Mouse (Mus musculus) ovary, postnatal 10 days (tissue): Measurements from ENCODE around the gene Ptbp2.

Experiments used
- DNase-seq: peaks from one replicate; pipeline ENCODE4 v3.0.0; 2022; ENCODE audit warnings: low spot score

Ptbp2 gene

DNA sequence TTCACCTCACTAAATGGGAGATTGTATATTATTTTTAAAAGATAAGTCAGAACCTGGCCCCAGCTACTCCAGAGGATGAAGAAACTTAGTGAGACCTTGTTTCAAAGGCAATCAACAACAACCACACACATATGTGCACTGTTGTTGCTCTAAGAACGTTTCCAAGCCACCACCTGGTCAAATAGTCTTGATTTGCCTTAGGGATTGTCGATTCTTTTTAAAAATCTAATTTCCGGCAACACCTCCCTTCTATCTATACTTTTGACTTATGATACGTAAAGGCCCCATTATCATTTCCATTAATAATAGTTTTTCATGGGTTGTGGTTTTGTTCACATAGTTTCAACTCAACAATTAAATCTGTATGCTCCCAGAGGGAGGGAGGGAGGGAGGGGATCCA is at the start of gene Ptbp2:
TSS of gene Ptbp2 (minus strand) at position 101 of the 400 bp plus-strand sequence.
- no peak for DNase-seq

DNA sequence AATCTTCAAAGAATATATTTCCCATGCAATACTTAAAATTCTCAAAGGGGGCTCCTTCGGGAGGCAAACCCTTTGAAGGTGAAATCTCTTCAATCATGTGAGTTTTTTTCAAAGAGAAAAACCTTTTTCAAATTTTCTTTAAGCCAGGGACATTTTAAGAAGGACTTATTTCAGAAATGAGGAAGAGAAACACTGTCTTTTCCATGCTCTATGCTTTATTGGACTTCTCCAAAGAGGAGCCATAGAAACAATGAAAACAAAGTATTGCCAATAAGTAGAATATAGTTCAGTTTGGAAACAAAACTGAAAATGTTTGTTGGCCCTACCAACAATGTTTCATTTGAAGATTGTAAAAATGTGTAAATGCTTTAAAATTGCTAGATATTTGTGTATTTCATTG is 30.4 kb upstream of the Ptbp2 start:
- DNase-seq = no peak

DNA sequence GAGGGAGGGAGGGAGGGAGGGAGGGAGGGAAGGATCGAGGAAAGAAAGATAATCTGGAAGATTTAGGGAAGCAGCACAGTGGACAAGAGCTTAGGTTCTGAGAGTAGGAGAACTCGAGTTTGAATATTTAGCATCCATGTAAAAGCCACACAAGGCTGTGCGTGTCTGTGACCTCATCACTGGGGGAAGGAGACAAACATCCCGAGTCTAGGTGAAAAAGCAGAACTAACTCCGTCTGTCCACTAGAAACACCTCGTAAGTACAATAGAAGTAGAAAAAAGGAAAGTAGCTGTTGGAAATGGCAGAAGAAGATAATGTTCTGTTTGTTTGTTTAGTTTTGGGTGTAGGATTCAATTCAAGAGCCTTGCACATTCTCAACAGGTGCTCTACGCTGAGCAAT is 21.9 kb upstream of the Ptbp2 start:
- DNase-seq = no peak

DNA sequence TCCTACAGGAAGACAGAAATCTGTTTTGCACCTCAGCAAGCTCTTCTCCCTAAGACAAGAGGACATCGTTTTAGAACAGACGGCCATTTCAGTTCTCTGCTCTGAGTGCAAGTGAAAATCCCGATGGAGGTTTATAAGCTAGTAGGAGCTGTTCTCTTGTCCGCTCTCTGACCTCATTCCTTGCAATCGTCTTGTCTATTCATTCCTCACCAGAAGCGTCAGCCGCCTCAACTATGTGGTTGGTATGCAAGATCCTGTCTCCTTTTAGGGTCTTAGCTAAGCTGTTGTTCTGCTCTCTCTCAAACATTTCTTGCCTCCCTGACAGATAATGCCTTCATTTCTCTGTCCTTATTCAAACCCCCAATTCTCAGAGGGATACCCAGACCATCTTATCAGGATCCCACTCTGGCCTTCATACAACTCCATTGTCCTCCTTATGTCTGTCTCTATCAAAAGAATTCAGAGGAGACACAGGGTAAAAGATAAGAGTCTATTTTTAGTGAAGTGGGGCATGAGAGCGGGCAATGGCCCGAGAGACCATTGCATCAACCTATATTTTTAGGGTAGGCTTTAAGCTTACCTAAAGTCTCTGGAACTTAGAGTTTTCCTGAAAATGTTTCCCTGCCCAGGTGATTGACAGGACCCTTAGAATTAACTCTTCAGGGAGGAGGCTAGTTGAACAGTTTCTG is 10.6 kb upstream of the Ptbp2 start:
- DNase-seq = no peak

DNA sequence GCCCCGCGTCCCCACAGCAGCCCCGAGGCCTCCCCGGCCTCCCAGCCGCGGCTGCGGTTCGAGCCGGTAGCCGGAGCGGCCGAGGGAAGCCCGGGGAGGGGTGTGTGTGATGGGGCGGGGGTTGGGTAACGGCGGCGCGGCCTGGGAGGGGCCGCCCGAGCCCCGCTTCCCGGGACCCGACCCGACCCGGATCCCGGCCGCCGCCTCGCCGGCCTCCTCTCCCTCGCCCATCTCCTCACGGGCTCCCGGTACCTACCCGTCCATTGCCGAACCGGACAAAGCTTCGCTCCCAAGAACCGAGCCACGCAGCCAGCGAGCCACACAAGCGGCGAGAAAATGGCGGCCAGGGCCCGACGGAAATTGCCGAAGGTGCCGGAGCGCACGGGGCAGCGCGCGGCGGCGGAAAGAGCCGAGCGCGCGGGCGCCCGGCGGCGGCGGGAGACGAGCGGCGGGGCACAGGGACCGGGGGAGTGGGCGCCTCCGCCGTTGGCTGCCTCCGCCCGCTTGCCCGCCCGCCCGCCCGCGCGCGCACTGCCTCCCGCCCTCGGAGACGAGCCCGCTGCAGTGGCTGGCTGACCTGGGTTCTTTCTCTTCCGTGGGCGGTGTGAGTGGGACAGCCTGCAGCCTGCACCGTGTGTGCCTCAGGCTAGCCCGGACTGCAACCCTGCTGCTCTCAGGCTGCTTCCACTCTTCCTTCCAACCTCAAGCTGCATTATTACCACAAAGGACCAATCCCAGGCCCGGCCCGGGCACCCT is 1.1 kb downstream of the Ptbp2 start:
- peak; percentile 91 for DNase-seq

DNA sequence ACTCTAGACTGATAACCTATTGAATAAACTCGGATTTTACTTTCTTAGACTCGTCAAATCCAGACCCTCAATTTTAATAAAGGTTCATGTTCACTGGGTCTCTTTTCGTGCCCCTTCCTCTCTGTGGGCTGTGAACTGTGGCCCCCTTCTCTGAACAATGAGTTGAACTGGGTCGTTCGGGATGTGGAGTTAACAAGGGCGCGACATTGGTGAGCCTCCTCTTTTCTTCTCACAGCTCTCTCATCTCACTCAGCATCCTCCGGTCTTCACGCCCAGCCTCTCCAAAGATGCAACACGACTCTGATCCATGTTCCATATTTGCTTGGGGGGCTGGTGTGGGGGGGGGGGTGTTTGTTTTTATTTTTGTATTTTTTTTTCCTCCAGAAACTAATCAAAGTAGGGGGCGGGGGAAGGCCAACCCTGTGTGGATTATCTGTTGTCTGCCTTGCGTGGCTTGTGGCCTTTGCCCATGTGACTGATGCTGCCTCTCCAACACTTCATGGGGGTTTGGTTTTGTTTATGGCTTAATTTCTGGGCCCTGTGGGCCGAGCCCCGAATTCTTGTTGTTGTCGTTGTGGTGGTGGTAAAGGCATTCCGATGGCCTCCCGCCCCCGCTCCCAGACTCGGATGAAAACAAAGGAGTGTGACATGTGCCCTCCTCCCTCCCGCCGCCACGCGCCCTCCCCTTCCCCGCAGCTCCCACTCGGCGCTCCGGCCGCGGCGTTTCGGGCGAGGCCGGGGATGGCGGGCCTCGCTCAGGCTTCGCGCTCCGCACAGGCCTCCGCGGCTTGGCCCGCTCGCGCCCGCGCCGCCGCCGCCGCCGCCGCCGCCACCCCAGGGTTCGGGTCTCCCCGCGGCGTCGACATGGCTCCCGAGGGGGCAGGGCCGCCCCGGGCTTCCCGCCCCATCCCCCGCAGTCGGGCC is 2.0 kb downstream of the Ptbp2 start:
- no peak for DNase-seq

DNA sequence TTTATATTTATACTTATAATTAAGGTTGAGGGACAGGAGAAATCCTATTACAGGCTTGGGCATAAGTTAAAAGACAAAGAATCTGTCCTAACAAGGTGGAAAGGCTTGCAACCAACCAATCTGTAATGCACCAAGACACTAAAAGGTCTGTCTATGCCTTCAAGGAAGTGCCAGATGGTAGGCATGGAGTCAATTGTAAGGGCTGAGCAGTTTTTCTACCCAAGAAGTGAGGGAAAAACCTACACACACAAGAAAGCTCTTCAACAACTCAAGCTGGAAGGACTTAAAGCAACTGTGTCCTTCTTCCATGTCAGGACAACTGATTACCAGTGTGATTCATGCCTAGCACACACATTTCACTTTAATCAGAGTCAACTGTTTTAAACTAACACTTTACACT is 3.4 kb downstream of the Ptbp2 start:
- DNase-seq = no peak

DNA sequence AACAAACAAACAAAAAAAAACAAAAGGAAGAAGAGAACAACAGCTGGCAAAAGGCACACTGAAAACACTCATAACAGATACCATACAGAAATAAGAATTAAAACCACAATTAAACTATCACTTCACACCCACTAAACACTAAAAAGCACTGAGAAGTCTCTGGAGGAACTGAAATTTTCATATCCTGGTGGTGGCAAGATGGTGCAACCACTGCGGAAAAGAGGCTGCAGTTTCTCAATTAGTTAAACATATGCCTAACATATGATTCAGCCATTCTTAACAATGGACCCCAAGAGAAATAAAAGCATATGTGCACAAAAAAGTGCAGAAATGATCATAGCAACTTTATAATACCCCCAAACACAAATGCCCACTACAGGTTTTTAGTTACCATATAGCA is 5.0 kb downstream of the Ptbp2 start:
- DNase-seq = no peak

DNA sequence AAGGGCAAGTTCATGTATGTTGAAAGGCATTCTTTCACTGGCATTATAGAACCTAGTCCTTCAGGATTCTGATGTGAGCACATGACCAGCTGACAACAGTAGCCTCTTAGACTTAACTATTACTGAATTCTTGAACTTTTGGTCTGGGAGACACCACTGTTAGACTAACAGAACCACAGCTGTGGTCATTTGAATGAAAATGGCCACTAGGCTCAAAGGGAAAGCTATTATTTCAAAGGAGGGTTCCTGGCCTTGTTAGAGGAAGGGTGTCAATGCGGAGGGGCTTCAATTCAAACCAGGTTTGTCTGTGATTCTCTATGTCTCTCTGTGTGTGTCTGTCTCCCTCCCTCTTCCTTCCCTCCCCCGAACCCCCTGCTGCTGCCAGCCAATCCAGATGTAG is 5.8 kb downstream of the Ptbp2 start:
- DNase-seq = no peak

DNA sequence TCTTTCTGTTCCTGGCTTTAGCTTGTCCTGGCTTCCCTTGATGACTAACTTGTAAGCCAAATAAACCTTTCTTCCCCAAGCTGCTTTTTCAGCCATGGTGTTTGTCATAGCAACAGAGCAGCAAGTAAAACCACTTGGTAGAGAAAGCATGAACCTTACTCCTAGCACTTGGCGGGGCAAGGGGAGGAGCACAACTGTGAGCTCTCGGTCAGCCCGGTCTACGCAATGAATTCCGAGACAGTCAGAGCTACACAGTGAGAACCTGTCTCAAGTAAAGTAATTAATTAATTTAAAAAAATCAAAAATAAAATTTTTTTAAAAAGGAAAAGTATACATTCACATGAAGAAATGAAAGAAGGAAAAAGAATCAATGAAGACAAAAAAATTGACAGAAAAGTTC is 8.1 kb downstream of the Ptbp2 start:
- DNase-seq = no peak

DNA sequence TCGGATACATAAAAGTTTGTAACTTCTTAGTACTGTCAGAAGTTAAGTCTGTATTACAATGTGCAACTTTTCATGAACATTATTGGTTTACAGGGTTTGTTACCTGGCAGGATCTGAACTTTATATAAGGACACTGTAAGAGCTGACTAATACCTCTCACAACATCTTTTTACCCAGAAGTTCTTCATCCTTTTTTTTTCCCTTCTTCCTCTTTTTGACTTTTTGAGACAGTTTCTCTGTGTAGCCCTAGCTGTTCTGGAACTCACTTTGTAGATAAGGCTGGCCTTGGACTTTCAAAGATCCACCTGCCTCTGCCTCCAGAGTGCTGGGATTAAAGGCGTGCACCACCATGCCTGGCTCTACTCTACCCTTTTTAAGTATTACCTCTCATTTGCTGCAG is 11.5 kb downstream of the Ptbp2 start:
- DNase-seq = no peak

DNA sequence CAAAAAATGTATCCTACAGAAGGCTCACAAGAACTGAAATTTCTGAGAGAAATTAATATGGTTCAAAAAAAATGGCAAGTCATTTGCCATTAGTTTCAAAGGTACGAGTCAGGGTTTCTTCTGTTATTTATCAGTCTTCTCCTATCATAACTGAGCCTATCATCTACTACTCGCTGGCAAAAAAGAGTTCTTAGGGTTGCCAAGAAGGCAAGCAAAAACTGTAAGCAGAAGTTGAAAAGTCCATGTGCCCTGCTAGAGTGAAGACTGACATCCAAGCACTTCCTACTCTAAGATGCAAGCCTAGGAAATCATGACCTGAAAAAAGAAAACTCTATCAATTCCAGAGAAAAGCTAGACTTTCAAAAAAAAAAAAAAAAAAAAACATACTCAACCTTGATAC is 20.5 kb downstream of the Ptbp2 start:
- DNase-seq = no peak

DNA sequence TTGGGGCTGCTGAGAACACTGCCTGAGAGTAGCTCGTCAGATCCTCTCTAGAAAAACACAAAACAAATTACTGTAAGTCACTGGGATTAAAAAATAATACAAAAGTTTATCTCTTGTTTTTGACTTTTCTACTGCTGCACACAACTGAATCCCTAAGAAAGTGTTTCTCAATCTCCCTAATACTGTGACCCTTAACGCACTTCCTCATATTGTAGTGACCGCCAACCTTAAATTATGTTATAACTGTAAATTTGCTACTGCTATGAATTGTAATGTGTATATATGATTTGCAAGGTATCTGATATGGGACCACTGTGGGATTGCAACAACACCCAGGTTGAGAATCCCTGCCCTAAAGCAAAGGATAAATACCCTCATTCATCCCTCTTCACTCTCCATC is 22.5 kb downstream of the Ptbp2 start:
- DNase-seq = no peak

DNA sequence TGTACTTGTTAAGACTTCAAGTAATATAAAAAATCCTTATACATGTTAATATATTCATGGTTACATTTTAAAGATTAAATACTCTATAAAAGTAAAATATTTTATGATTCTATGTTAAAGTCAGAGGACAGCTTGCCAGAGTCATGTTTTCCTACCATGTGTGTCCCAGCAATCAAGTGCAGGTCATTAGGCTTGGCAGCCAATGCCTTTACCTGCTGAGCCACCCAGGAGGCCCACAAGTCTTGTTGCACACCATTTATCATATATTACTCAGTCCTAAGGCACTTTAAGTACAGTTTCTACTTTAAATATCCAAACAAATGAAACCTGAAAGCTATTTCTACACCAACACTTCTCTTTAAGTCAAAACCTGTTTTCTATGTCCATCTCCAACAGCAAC is 30.5 kb downstream of the Ptbp2 start:
- no peak for DNase-seq

DNA sequence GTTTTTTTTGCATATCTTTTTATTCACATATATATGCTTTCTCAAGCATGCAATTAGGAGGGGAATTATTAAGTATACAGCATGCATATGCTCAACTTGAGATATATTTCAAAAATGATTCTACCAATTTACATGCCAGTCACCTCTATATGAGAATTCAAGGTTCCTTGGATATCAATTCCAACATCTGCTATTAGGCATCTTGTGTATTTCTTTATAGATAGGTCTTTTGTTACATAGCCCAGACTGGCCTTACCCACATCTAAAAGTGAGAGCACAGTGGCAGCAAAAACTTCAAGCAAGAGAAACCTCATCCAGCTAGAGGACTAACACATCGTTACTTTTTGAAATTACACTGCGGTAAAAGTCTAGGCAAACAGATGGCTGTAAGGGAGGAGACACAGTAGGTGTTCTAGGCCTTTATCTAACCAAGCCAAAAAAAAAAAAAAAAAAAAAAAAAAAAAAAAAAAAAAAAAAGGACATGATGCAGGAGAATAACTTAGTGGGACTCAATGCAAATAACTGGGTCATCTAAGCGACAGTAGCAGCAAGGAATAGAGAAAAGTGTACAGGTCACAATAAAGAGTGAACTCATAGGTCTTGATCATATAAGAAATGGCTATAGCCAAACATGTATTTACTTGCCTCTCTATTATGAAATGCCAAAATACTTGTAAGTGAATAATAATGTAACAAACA is 34.6 kb downstream of the Ptbp2 start:
- no peak for DNase-seq

DNA sequence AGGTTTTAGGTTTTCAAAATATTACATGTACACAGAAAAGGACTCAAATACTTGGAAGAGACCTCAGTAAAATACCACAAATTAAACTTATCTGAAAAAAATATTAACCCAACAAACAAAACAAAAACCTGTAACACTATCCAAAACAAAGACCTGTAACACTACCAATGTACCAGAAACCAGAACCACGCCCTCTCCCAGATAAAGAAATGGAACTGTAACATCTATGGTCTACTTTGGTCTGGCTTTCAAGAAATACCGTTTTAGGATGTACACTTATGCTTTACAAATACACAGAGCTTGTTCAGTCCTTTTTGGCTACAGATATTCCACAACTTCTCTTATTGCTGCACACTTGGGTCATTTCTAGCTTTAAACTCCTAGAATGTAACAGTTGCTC is 35.1 kb downstream of the Ptbp2 start:
- no peak for DNase-seq

DNA sequence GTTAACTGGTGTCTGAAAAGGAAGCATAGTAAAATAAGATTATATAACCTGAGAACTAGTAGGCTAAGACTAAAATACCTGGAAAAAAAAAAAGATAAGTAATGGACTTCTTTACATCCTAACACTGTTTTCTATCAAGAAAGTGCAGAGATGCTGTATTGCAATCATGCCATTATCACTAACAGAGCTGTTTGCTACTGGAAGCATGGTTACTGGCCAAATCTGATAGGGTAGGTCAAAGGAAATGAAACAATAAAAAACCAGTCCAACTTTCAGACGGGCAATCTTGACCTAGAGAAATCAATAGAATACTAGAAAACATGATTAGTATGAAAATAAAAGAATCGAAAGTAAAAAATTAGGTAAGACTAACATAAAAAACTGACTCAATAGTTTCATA is 37.6 kb downstream of the Ptbp2 start:
- no peak for DNase-seq

DNA sequence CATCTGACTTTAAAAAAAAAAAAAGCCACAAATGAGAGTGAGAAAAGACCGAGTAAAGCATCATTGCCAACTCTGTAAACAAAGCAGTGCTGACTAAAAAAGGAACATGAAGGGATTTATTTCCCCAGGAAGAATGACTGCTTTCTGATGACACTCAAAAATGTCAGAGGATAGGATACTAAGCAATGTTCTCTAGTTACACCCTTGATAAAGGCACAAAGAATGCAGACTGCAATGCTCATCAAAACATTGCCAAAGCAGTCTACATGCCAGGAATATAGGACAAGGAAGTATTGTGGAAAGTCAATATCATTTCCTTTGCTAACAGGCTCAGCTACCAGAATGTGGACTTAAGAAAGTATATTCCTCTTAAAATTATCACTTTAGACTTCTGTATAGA is 38.5 kb downstream of the Ptbp2 start:
- no peak for DNase-seq

DNA sequence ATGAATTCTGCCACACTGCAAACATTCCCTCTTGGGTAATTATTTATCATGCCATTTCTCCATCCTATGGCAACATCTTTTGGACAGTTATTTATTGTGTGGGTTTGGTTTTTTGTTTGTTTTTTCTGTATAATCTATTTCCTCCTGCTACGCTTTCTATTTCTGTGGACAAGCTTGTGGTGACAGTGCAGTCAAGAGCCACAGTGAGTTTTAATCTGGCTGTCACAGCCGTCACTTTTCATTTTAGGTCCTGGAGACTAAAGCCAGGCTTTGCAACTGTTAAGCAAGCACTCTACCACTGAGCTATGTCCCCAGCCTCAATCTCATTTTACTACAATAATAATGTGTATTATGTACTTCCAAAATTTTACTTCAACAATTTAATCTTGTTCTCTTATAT is 54.4 kb downstream of the Ptbp2 start:
- no peak for DNase-seq

DNA sequence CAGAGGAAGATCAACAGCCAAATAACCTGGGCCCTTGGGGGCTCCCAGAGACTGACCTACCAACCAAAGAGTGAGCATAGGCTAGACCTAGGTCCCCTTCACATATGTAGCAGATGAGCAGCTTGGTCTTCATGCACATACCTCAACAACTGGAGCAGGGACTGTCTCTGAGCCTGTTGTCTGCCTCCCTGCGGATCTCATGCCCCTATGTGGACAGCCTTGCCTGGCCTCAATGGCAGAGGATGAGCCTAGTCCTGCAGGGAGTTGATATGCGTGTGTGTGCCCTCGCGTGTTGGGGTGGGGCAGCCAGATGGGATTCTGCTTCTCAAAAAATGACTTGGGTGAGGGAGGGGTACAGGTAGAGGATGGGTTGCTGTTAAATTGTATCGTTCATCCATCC is 72.2 kb downstream of the Ptbp2 start:
- DNase-seq = no peak

DNA sequence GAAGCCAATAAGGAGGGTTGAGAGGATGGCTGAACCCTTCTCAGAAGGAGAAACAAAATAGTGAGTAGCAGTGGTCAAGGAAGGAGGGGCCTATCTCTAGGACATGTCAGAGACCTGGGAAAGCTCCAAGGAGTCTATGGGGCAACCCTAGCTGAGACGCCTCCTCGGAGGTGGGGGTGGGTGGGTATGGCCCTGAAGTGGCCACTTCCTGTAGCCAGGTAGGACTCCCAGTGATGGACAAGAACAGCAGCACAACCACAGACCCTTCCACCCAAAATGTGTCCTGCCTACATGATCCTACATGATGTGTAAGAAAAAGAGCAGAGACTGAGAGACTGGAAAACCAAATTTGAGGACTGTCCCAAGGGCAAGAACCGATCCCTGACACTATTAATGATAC is 72.8 kb downstream of the Ptbp2 start:
- DNase-seq = no peak

DNA sequence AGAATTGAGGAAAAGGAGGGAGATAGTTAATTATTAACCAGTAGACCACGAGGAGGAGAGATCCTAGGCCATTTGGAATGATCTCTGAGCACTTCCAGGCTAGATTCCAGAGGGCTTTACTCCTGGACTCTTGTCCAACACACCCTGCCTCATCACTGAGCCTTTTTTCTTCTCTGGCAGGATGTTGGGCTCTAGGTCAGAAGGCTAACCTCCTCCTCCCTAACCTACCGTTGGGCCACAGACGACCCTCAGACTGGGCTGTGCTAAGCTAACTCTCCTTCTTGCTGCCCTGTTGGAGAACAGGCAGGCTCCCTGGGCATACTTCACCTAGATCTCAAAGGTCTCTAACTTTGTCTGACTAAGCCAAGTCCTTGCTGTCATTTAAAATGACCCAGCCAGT is 82.8 kb downstream of the Ptbp2 start:
- no peak for DNase-seq
